Mouse (Mus musculus): ENCODE measurements around the gene Clec4n.
"Not testable (repeated sequence)": the region's sequence is repeated elsewhere in the genome, so short reads cannot be mapped to it uniquely, and the experiment has no call there.

Gene Clec4n

GRCm38 (mm10) chr6:123292751-123293400 is 63.2 kb downstream of the Clec4n start:
- no peak for DNase-seq (ENCODE audit: low read depth, low spot score)

DNA sequence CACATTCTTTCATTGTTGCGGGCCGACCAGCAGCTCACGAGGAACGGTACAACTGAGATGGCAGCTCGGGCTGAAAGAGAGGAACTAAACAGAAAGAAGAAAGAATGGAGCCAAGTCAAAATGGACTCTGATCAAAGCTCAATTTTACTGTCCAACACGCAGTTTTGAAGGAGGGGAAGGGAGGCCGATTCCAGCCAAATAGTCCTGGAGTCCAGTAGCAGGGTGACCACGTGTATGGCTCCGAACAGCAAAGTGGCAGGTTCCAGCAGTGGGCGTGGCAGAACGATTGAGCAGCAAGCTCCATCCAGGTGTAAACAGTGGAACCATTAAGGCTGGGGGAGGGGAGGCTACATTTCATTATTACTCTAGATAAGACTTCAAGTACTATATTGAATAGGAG is 63.9 kb downstream of the Clec4n start:
- not testable (repeated sequence) for DNase-seq (ENCODE audit: low read depth, low spot score)
